29 mouse cellular contexts compared by ENCODE assay signal in the genomic region with DNA sequence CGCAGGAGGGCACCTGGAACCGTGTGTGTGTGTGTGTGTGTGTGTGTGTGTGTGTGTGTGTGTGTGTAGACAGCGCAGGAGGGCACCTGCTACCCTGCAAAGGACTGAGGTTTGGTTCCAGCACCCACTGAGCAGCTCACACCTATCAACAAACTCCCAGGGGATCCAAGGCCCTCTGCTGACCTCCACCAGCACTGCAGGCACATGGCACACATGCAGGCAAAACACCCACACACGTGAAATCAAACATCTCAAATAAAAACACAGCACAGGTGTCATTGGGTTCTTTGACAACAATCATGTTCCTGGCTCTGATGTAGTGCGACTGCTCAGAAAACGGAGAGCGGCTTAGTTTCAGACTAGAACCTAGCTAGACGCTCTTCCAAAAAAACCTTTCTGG. TPM values are rescaled to one million over a fixed set of nuclear protein-coding genes. Genes with fewer than 3 reads are reported as not detected.
DNase-seq lines count a peak whose midpoint lies in the region; ATAC-seq and TF ChIP-seq lines count a peak whose summit lies in the region.
"Had no signal": no experiment of that assay in that cellular context is flagged by ENCODE, and none has a peak within 500 bp of the region (broad histone marks: within the 10 kb centered on the region; RNA-seq: fewer than 3 reads in every experiment).

No protein-coding gene starts in this region.

- no peak overlapping the region for H3K4me3 ChIP-seq in intestine, postnatal 0 days (ENCODE audit: low read depth, low read length)
- H3K4me3 ChIP-seq in intestine, embryonic 16.5 days (ENCODE audit: low read length) = no peak overlapping the region
- H3K4me3 ChIP-seq in liver, postnatal 0 days (ENCODE audit: low read depth, low read length) = no peak overlapping the region
- no peak overlapping the region for H3K4me3 ChIP-seq in stomach, postnatal 0 days (ENCODE audit: low read depth, low read length)
- H3K4me3 ChIP-seq: embryonic facial prominence, embryonic 10.5 days; embryonic facial prominence, embryonic 15.5 days; forebrain, embryonic 12.5 days; hindbrain, embryonic 12.5 days; limb, embryonic 12.5 days; liver, embryonic 15.5 days; lung, embryonic 15.5 days; midbrain, embryonic 15.5 days had no signal

- no peak for ATAC-seq in intestine, postnatal 0 days
- ATAC-seq in intestine, embryonic 16.5 days = no peak
- peak; percentile 53; the same call in 1 of the 2 replicates for ATAC-seq in liver, postnatal 0 days
- ATAC-seq in stomach, postnatal 0 days (ENCODE audit: low FRiP score, low TSS enrichment) = no peak
- ATAC-seq: CD4-positive, CD25-positive, alpha-beta regulatory T cell, adult 4 months; midbrain, embryonic 15.5 days had no signal

- TF ChIP-seq EP300 in liver, postnatal 0 days (IDR thresholded peaks at IDR 0.05; ENCODE audit: low read depth) = no peak
- TF ChIP-seq EP300 in stomach, postnatal 0 days (optimal IDR thresholded peaks at IDR 0.05) = no peak

- H3K36me3 ChIP-seq in intestine, postnatal 0 days (ENCODE audit: control insufficient read depth, insufficient read depth) = no peaks in the 10 kb centered on the region
- no peaks in the 10 kb centered on the region for H3K36me3 ChIP-seq in intestine, embryonic 16.5 days (ENCODE audit: control insufficient read depth, insufficient read depth, low read length)
- H3K36me3 ChIP-seq in liver, postnatal 0 days (replicated peaks; ENCODE audit: insufficient read depth, low read length) = no peaks in the 10 kb centered on the region
- no peaks in the 10 kb centered on the region for H3K36me3 ChIP-seq in stomach, postnatal 0 days (ENCODE audit: control insufficient read depth, insufficient read depth, low read length)
- H3K36me3 ChIP-seq: embryonic facial prominence, embryonic 10.5 days; embryonic facial prominence, embryonic 15.5 days; forebrain, embryonic 12.5 days; hindbrain, embryonic 12.5 days; liver, embryonic 15.5 days; lung, embryonic 15.5 days; midbrain, embryonic 15.5 days had no signal

- TF ChIP-seq CTCF in intestine, postnatal 0 days (IDR thresholded peaks at IDR 0.05; ENCODE audit: low read depth) = peak; percentile 46
- TF ChIP-seq CTCF in liver, postnatal 0 days (IDR thresholded peaks at IDR 0.05; ENCODE audit: low read depth) = peak; percentile 36
- TF ChIP-seq CTCF in stomach, postnatal 0 days (IDR thresholded peaks at IDR 0.05; ENCODE audit: low read depth) = peak; percentile 40

- DNase-seq in liver, postnatal 0 days = no peak
- DNase-seq in liver = no peak
- DNase-seq in thymus, postnatal 4 days = peak; percentile 32
- DNase-seq in thymus, postnatal 25 days = no peak
- no peak for DNase-seq in stomach, postnatal 0 days (ENCODE audit: low spot score)
- no peak for DNase-seq in frontal cortex, postnatal 10 days (ENCODE audit: low spot score in 2 of 2)
- DNase-seq: adrenal gland, adult 8-10 months; cerebellum, adult 2 months; cerebellum, postnatal 25 days; gastrocnemius, postnatal 14 days; heart, adult 11 months; heart, postnatal 36 days; kidney, adult 18-20 months; kidney, postnatal 4 days; lung, postnatal 4 days; spleen, adult 18-20 months had no signal

- H3K9me3 ChIP-seq in intestine, postnatal 0 days (ENCODE audit: control insufficient read depth) = no peaks in the 10 kb centered on the region
- no peaks in the 10 kb centered on the region for H3K9me3 ChIP-seq in intestine, embryonic 16.5 days (ENCODE audit: control insufficient read depth, low read length)
- no peaks in the 10 kb centered on the region for H3K9me3 ChIP-seq in liver, postnatal 0 days (ENCODE audit: low read length)
- no peaks in the 10 kb centered on the region for H3K9me3 ChIP-seq in stomach, postnatal 0 days (ENCODE audit: control insufficient read depth, low read length)
- H3K9me3 ChIP-seq: embryonic facial prominence, embryonic 10.5 days; embryonic facial prominence, embryonic 15.5 days; forebrain, embryonic 12.5 days; hindbrain, embryonic 12.5 days; limb, embryonic 12.5 days; liver, embryonic 15.5 days; lung, embryonic 15.5 days; midbrain, embryonic 15.5 days had no signal

- 0 out of 2 replicates have a peak, but pooled peaks cover 2% of the 10 kb centered on the region for H3K4me1 ChIP-seq in intestine, postnatal 0 days (replicated peaks; ENCODE audit: control insufficient read depth, insufficient read depth, low read length)
- 0 out of 2 replicates have a peak, but pooled peaks cover 5% of the 10 kb centered on the region for H3K4me1 ChIP-seq in intestine, embryonic 16.5 days (ENCODE audit: control insufficient read depth, insufficient read depth, low read length)
- H3K4me1 ChIP-seq in liver, postnatal 0 days (ENCODE audit: insufficient read depth) = peaks cover 5% of the 10 kb centered on the region; the same call in 1 of the 2 replicates
- H3K4me1 ChIP-seq in stomach, postnatal 0 days (replicated peaks; ENCODE audit: control insufficient read depth, insufficient read depth) = no peaks in the 10 kb centered on the region
- H3K4me1 ChIP-seq: embryonic facial prominence, embryonic 10.5 days; embryonic facial prominence, embryonic 15.5 days; hindbrain, embryonic 12.5 days; liver, embryonic 15.5 days; lung, embryonic 15.5 days; midbrain, embryonic 15.5 days had no signal

- no peak overlapping the region for H3K9ac ChIP-seq in intestine, postnatal 0 days (ENCODE audit: low read depth, low read length)
- no peak overlapping the region for H3K9ac ChIP-seq in intestine, embryonic 16.5 days (ENCODE audit: low read depth, low read length)
- no peak overlapping the region for H3K9ac ChIP-seq in liver, postnatal 0 days (replicated peaks)
- H3K9ac ChIP-seq in stomach, postnatal 0 days (ENCODE audit: low read length) = no peak overlapping the region
- H3K9ac ChIP-seq: embryonic facial prominence, embryonic 15.5 days; forebrain, embryonic 12.5 days; hindbrain, embryonic 12.5 days; limb, embryonic 12.5 days; liver, embryonic 15.5 days; lung, embryonic 15.5 days; midbrain, embryonic 15.5 days had no signal

- no peak overlapping the region for H3K4me2 ChIP-seq in intestine, postnatal 0 days (replicated peaks; ENCODE audit: low read depth)
- H3K4me2 ChIP-seq in intestine, embryonic 16.5 days (ENCODE audit: low read depth, low read length) = no peak overlapping the region
- H3K4me2 ChIP-seq in liver, postnatal 0 days (ENCODE audit: low read depth, low read length) = no peak overlapping the region
- H3K4me2 ChIP-seq in stomach, postnatal 0 days (replicated peaks; ENCODE audit: low read depth) = no peak overlapping the region
- H3K4me2 ChIP-seq: embryonic facial prominence, embryonic 15.5 days; forebrain, embryonic 12.5 days; heart, embryonic 11.5 days; hindbrain, embryonic 12.5 days; limb, embryonic 12.5 days; liver, embryonic 15.5 days; lung, embryonic 15.5 days; midbrain, embryonic 15.5 days had no signal

- H3K27me3 ChIP-seq in intestine, postnatal 0 days (replicated peaks; ENCODE audit: control insufficient read depth, insufficient read depth, low read length) = no peaks in the 10 kb centered on the region
- H3K27me3 ChIP-seq in intestine, embryonic 16.5 days (replicated peaks; ENCODE audit: control insufficient read depth, insufficient read depth, low read length) = no peaks in the 10 kb centered on the region
- H3K27me3 ChIP-seq in liver, postnatal 0 days (ENCODE audit: insufficient read depth, low read length) = no peaks in the 10 kb centered on the region
- H3K27me3 ChIP-seq in stomach, postnatal 0 days (ENCODE audit: control insufficient read depth, insufficient read depth, low read length) = no peaks in the 10 kb centered on the region
- H3K27me3 ChIP-seq: embryonic facial prominence, embryonic 15.5 days; forebrain, embryonic 12.5 days; hindbrain, embryonic 12.5 days; limb, embryonic 12.5 days; liver, embryonic 15.5 days; lung, embryonic 15.5 days; midbrain, embryonic 15.5 days had no signal

- WGBS in intestine, postnatal 0 days = 93% methylated on average over 7 of the region's 8 CpGs
- WGBS in intestine, embryonic 16.5 days = 86% methylated on average over 5 of the region's 8 CpGs
- WGBS in liver, postnatal 0 days (ENCODE audit: insufficient replicate concordance) = 90% methylated on average over 6 of the region's 8 CpGs
- WGBS in stomach, postnatal 0 days = 89% methylated on average over 6 of the region's 8 CpGs

- no peak overlapping the region for H3K27ac ChIP-seq in intestine, postnatal 0 days (ENCODE audit: low read depth, low read length)
- no peak overlapping the region for H3K27ac ChIP-seq in intestine, embryonic 16.5 days (ENCODE audit: low read length)
- H3K27ac ChIP-seq in liver, postnatal 0 days (ENCODE audit: low read depth) = no peak overlapping the region; the same call in 1 of the 2 replicates
- no peak overlapping the region for H3K27ac ChIP-seq in stomach, postnatal 0 days (replicated peaks)
- H3K27ac ChIP-seq: embryonic facial prominence, embryonic 10.5 days; embryonic facial prominence, embryonic 15.5 days; forebrain, embryonic 12.5 days; hindbrain, embryonic 12.5 days; kidney, postnatal 0 days; limb, embryonic 12.5 days; liver, embryonic 15.5 days; lung, embryonic 15.5 days; midbrain, embryonic 15.5 days had no signal

RNA-seq across cellular contexts. Expression of a gene that starts 34.9 kb away (rescaled TPM):
- polyA plus RNA-seq in intestine, postnatal 0 days (2015; fragmentation: Nextera tagmentation; extraction: Ambion mirVana) = 11.8 and 14.0 TPM in 2 replicates
- 26.9 and 29.1 TPM in 2 replicates for polyA plus RNA-seq in intestine, embryonic 16.5 days (2015; fragmentation: Nextera tagmentation; extraction: Ambion mirVana)
- 12.0 and 13.8 TPM in 2 replicates for polyA plus RNA-seq in liver, postnatal 0 days (2015; fragmentation: Nextera tagmentation; extraction: Ambion mirVana)
- polyA plus RNA-seq in stomach, postnatal 0 days (2015; fragmentation: Nextera tagmentation; extraction: Ambion mirVana) = 33.8 and 34.7 TPM in 2 replicates
